Mouse (Mus musculus) small intestine, adult 2 months (tissue): ENCODE measurements around the gene Dpp6.

Source experiments
- CTCF ChIP-seq: fragments of 200-500 bp; IDR thresholded peaks from 2 replicates; pipeline ENCODE4 v1.5.1; 2012; ENCODE audit warnings: low read depth, mild to moderate bottlenecking, control low read depth, inconsistent platforms, low read length, moderate library complexity, mixed read lengths; ENCODE audit not compliant: insufficient replicate concordance, insufficient read length; ENCODE audit errors: extremely low read depth
- POLR2A ChIP-seq: fragments of 200-500 bp; IDR thresholded peaks from 2 replicates; pipeline ENCODE4 v1.6.1; 2012; ENCODE audit warnings: low read depth, mild to moderate bottlenecking, control low read depth, inconsistent platforms, low read length, moderate library complexity

DNA sequence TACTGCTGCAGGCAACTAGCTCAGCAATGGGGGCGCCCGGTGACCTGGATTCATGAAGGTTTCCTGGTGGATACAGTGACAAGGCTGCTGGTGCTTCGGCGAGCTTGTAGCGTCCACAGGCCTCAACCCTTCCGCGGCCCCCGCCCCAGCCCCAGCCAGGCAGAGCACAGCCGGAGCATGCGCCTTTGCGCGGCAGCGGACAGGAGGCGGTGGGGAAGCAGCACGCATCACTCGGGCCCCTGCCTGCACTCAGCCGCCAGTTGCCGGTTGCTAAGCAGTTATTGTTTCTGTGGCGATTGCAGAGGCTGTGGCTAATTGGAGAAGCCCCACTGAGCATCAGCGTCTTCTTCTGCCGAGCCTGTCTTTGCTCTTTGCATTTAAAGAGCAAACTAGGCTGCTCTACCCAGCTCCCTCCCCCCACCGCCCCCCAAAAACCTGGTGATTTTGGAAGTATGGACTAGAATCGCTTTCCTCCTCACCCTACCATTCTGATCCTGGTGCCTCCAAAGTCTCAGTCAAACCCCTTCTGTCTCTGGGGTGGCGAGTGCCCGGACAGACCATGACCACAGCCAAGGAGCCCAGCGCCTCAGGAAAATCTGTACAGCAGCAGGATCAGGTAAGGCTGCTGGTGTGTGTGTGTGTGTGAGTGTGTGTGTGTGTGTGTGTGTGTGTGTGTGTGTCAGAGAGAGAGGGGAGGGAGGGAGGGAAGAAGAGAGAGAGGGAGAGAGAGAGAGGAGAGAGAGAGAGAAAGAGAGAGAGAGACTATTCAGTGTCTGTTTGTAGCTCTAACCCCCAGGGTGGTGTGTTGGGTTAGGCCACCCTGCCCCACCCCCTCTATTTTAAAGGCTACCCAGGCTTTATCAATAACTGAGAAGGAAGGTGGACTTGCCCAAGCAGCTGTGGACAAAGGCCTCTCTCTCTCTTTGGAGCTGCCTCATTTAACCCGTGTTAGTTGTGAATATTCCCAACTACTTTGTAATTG, 445.0 kb downstream of the Dpp6 start:
- TF ChIP-seq POLR2A (no peak), CTCF (no peak)
